Mouse (Mus musculus) ES-E14 (cell line): ENCODE data around the gene Lrrc55.

ENCODE experiments used
- MAFK ChIP-seq: IDR thresholded peaks from 2 replicates; pipeline ENCODE4 v1.6.1; 2014; ENCODE audit warnings: mild to moderate bottlenecking, low read depth, low read length, inconsistent platforms; ENCODE audit not compliant: insufficient read depth
- ZC3H11A ChIP-seq: IDR thresholded peaks from 2 replicates; pipeline ENCODE4 v1.6.1; 2012; ENCODE audit warnings: low read depth, mild to moderate bottlenecking, inconsistent platforms, low read length, borderline replicate concordance

GRCm38 (mm10) chr2:85161638-85162093 lies 35.3 kb downstream of the Lrrc55 start:
- TF ChIP-seq MAFK (no peak), ZC3H11A (no peak)
